Comparison of ENCODE assay signal across 13 mouse cellular contexts in the genomic region with DNA sequence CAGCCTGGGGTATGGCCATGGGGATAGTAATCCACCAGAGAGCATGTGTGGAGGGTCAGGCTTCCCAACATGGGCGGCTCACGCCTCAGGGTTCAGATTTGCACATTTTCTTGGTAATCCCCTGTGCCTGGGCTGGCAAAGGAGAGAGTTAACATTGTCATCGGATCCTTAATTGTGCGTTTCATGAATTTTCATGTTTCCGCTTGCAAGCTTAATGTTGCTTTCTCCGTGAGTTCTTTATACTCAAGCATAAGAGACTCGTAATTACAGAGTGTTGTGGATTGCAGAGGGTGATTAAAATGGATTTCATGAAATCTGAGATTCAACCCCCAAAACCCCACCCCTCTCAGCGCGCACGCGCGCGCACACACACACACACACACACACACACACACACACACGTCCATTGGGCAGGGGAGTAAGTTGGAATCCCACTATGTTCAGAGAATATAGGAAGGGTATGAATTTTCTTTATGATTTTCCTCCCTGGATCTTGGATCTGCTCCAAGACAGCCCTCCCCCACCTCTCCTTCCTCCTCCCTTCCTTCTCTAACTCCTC.
A peak's percentile ranks its signal among the peaks of the same experiment; 100 is the strongest.
DNase-seq lines count a peak whose midpoint lies in the region; ATAC-seq and TF ChIP-seq lines count a peak whose summit lies in the region.
"Had no signal": no experiment of that assay in that cellular context is flagged by ENCODE, and none has a peak within 500 bp of the region (broad histone marks: within the 10 kb centered on the region; RNA-seq: fewer than 3 reads in every experiment).

No protein-coding gene starts in this region.

- no peak for ATAC-seq in intestine, embryonic 14.5 days (replicated peaks; ENCODE audit: low FRiP score, low TSS enrichment, low read depth)
- ATAC-seq in intestine, postnatal 0 days, result no peak
- peak; percentile 65 for ATAC-seq in forebrain, embryonic 11.5 days (replicated peaks; ENCODE audit: low FRiP score)
- peak; percentile 67 for ATAC-seq in midbrain, embryonic 13.5 days
- no peak for ATAC-seq in erythroblast, adult 5-6 weeks (replicated peaks; ENCODE audit: low FRiP score, poor library complexity, severe bottlenecking)
- ATAC-seq: CD4-positive, CD25-positive, alpha-beta regulatory T cell, adult 4 months; liver, postnatal 0 days had no signal

- WGBS in intestine, embryonic 14.5 days, result 69% methylated on average over 14 of the region's 14 CpGs
- WGBS in intestine, postnatal 0 days, result 84% methylated on average over 14 of the region's 14 CpGs
- WGBS in forebrain, embryonic 11.5 days, result 72% methylated on average over 14 of the region's 14 CpGs
- WGBS in midbrain, embryonic 13.5 days, result 45% methylated on average over 14 of the region's 14 CpGs

- H3K9me3 ChIP-seq in intestine, embryonic 14.5 days (ENCODE audit: control insufficient read depth, low read length), result no peaks in the 10 kb centered on the region
- H3K9me3 ChIP-seq in intestine, postnatal 0 days (ENCODE audit: control insufficient read depth), result no peaks in the 10 kb centered on the region
- H3K9me3 ChIP-seq in forebrain, embryonic 11.5 days (ENCODE audit: control insufficient read depth, low read length), result no peaks in the 10 kb centered on the region
- no peaks in the 10 kb centered on the region for H3K9me3 ChIP-seq in midbrain, embryonic 13.5 days

- no peaks in the 10 kb centered on the region for H3K36me3 ChIP-seq in intestine, embryonic 14.5 days (ENCODE audit: control insufficient read depth, insufficient read depth, low read length)
- H3K36me3 ChIP-seq in intestine, postnatal 0 days (ENCODE audit: control insufficient read depth, insufficient read depth), result no peaks in the 10 kb centered on the region
- H3K36me3 ChIP-seq in forebrain, embryonic 11.5 days (ENCODE audit: control insufficient read depth, insufficient read depth, low read length), result no peaks in the 10 kb centered on the region
- no peaks in the 10 kb centered on the region for H3K36me3 ChIP-seq in midbrain, embryonic 13.5 days

- peak overlapping the region; percentile 73 for H3K27ac ChIP-seq in intestine, embryonic 14.5 days (ENCODE audit: low read depth)
- H3K27ac ChIP-seq in intestine, postnatal 0 days (ENCODE audit: low read depth, low read length), result no peak overlapping the region
- no peak overlapping the region for H3K27ac ChIP-seq in forebrain, embryonic 11.5 days (ENCODE audit: low read depth, low read length)
- H3K27ac ChIP-seq in midbrain, embryonic 13.5 days, result peak overlapping the region; percentile 57

- no peak overlapping the region for H3K4me3 ChIP-seq in intestine, embryonic 14.5 days (ENCODE audit: low read depth, low read length)
- no peak overlapping the region for H3K4me3 ChIP-seq in intestine, postnatal 0 days (ENCODE audit: low read depth, low read length)
- no peak overlapping the region for H3K4me3 ChIP-seq in forebrain, embryonic 11.5 days (ENCODE audit: low read depth, low read length)
- H3K4me3 ChIP-seq in midbrain, embryonic 13.5 days (replicated peaks), result no peak overlapping the region
- H3K4me3 ChIP-seq: erythroblast, embryonic 14.5 days had no signal

- H3K4me1 ChIP-seq in intestine, embryonic 14.5 days (replicated peaks; ENCODE audit: control insufficient read depth, insufficient read depth, low read length), result peaks cover 29% of the 10 kb centered on the region
- H3K4me1 ChIP-seq in intestine, postnatal 0 days (replicated peaks; ENCODE audit: control insufficient read depth, insufficient read depth, low read length), result no peaks in the 10 kb centered on the region
- peaks cover 7% of the 10 kb centered on the region; the same call in 1 of the 2 replicates for H3K4me1 ChIP-seq in forebrain, embryonic 11.5 days (replicated peaks; ENCODE audit: control insufficient read depth, insufficient read depth, low read length)
- peaks cover 16% of the 10 kb centered on the region for H3K4me1 ChIP-seq in midbrain, embryonic 13.5 days (replicated peaks)

- TF ChIP-seq POLR2A in brain, embryonic 14.5 days (IDR thresholded peaks at IDR 0.05; ENCODE audit: borderline replicate concordance, extremely low read depth, insufficient read depth, insufficient read length, poor library complexity, severe bottlenecking), result no peak

- no peak for TF ChIP-seq CTCF in intestine, postnatal 0 days (IDR thresholded peaks at IDR 0.05; ENCODE audit: low read depth)
- TF ChIP-seq CTCF in brain, embryonic 14.5 days (IDR thresholded peaks at IDR 0.05; ENCODE audit: borderline replicate concordance, extremely low read depth, insufficient read depth, insufficient read length), result no peak

- no peaks in the 10 kb centered on the region for H3K27me3 ChIP-seq in intestine, embryonic 14.5 days (replicated peaks; ENCODE audit: control insufficient read depth, insufficient read depth, low read length)
- no peaks in the 10 kb centered on the region for H3K27me3 ChIP-seq in intestine, postnatal 0 days (replicated peaks; ENCODE audit: control insufficient read depth, insufficient read depth, low read length)
- H3K27me3 ChIP-seq in forebrain, embryonic 11.5 days (ENCODE audit: control insufficient read depth, insufficient read depth, low read length), result no peaks in the 10 kb centered on the region
- no peaks in the 10 kb centered on the region for H3K27me3 ChIP-seq in midbrain, embryonic 13.5 days

- no peak overlapping the region for H3K9ac ChIP-seq in intestine, embryonic 14.5 days (ENCODE audit: low read length)
- H3K9ac ChIP-seq in intestine, postnatal 0 days (ENCODE audit: low read depth, low read length), result no peak overlapping the region
- no peak overlapping the region for H3K9ac ChIP-seq in forebrain, embryonic 11.5 days (ENCODE audit: low read length)
- H3K9ac ChIP-seq in midbrain, embryonic 13.5 days (replicated peaks), result no peak overlapping the region
- H3K9ac ChIP-seq: liver, postnatal 0 days had no signal

- no peak overlapping the region for H3K4me2 ChIP-seq in intestine, embryonic 14.5 days (ENCODE audit: low read length)
- H3K4me2 ChIP-seq in intestine, postnatal 0 days (replicated peaks; ENCODE audit: low read depth), result no peak overlapping the region
- no peak overlapping the region for H3K4me2 ChIP-seq in forebrain, embryonic 11.5 days (ENCODE audit: low read depth, low read length, severe bottlenecking)
- H3K4me2 ChIP-seq in midbrain, embryonic 13.5 days (replicated peaks), result peak overlapping the region; percentile 18; the same call in 1 of the 2 replicates

- no peak for DNase-seq in intestine, embryonic 14.5 days (ENCODE audit: low spot score)
- peak; percentile 92 for DNase-seq in brain, embryonic 14.5 days (ENCODE audit: low read depth)
- DNase-seq in forebrain, embryonic 11.5 days (ENCODE audit: low spot score), result no peak
- DNase-seq in B cell, adult 2 months, result no peak
- no peak for DNase-seq in spleen, postnatal 4 days (ENCODE audit: low spot score in 2 of 2)
- DNase-seq: adrenal gland, postnatal 14 days; cerebellum, adult 8-10 months; liver, postnatal 0 days had no signal

Comparison
In these comparisons a context has a peak if more than half of its experiments do, and no peak if none do; other contexts are left out.
1. H3K27ac ChIP-seq: peak in intestine, embryonic 14.5 days (single experiment) and midbrain, embryonic 13.5 days (single experiment); none in intestine, postnatal 0 days (single experiment) and forebrain, embryonic 11.5 days (single experiment).
2. ATAC-seq: peak in forebrain, embryonic 11.5 days (single experiment) and midbrain, embryonic 13.5 days (single experiment); none in intestine, embryonic 14.5 days (single experiment), intestine, postnatal 0 days (single experiment) and erythroblast, adult 5-6 weeks (single experiment).